Mouse (Mus musculus): ENCODE data around the gene Jmjd7. TPM values are rescaled to one million over a fixed set of nuclear protein-coding genes. Genes with fewer than 3 reads are reported as not detected.

Gene Jmjd7
- 13.3 TPM for total RNA-seq (2023)

GRCm38 (mm10) chr2:120026984-120027949, at the start of gene Jmjd7, which contains the start of gene Gm28042:
TSS of gene Jmjd7 (plus strand) at chr2:120027483.
TSS of gene Gm28042 (plus strand) at chr2:120027493.

GRCm38 (mm10) chr2:120032726-120033467, 5.6 kb downstream of the Jmjd7 start, which contains the start of gene Pla2g4b:
TSS of gene Pla2g4b (plus strand) at chr2:120033417.

Other genes with a start within 250 kb of the Jmjd7 start
- gene Rpap1, start 239.9 kb upstream of the Jmjd7 start, total RNA-seq (2023) = 31.6 TPM
- 7.0 TPM for gene Tyro3, start 229.8 kb upstream of the Jmjd7 start, total RNA-seq (2023)
- gene Mga, start 130.3 kb upstream of the Jmjd7 start, total RNA-seq (2023) = 87.9 TPM
- 15.3 TPM for gene Mapkbp1, start 54.8 kb upstream of the Jmjd7 start, total RNA-seq (2023)
- 5.6 TPM for gene Gm28042, start within 50 bp of the Jmjd7 start, total RNA-seq (2023)
- 0.79 TPM for gene Pla2g4b, start 5.9 kb downstream of the Jmjd7 start, total RNA-seq (2023)
- 19.3 TPM for gene Ehd4, start 127.1 kb downstream of the Jmjd7 start, total RNA-seq (2023)
- gene Pla2g4e, start 217.9 kb downstream of the Jmjd7 start, total RNA-seq (2023) = not detected

Data from CD4-positive naive resting alpha-beta T cell, adult 76 days (primary cell).